Mouse (Mus musculus) kidney, postnatal 0 days (tissue): Measurements from ENCODE around the gene E2f6. TPM values are rescaled to one million over a fixed set of nuclear protein-coding genes. Genes with fewer than 3 reads are reported as not detected.
A peak's percentile ranks its signal among the peaks of the same experiment; 100 is the strongest.

Experiments used
- ATAC-seq: fragments of 200-750 bp; cut with Nextera tagmentation; replicated peaks from 2 replicates; pipeline ENCODE4 v1.8.0; 2017; ENCODE audit warnings: low read depth, moderate number of reproducible peaks, moderate TSS enrichment, moderate library complexity; ENCODE audit not compliant: low FRiP score
- DNase-seq: peaks from one replicate; pipeline ENCODE4 v3.0.0-alpha.2; 2016; ENCODE audit warnings: low spot score
- H3K27ac ChIP-seq: fragments of 300-500 bp; sonication (generic); 2 replicates; pipeline ENCODE4 v1.5.1; 2014; ENCODE audit warnings: mild to moderate bottlenecking
- H3K27me3 ChIP-seq: fragments of 300-500 bp; sonication (generic); 2 replicates; pipeline ENCODE4 v1.6.1; 2014; ENCODE audit warnings: low read length, mixed read lengths; ENCODE audit not compliant: insufficient read depth
- H3K36me3 ChIP-seq: fragments of 300-500 bp; sonication (generic); 2 replicates; pipeline ENCODE4 v1.6.1; 2014; ENCODE audit warnings: low read length, mixed read lengths; ENCODE audit not compliant: insufficient read depth
- H3K4me1 ChIP-seq: fragments of 300-500 bp; sonication (generic); replicated peaks from 2 replicates; pipeline ENCODE4 v1.6.1; 2014; ENCODE audit warnings: antibody characterized with exemption, low read length, mixed read lengths; ENCODE audit not compliant: insufficient read depth
- H3K4me2 ChIP-seq: fragments of 300-500 bp; sonication (generic); 2 replicates; pipeline ENCODE4 v1.6.1; 2014; ENCODE audit warnings: mild to moderate bottlenecking, low read length, moderate library complexity, mixed read lengths
- H3K4me3 ChIP-seq: fragments of 300-500 bp; sonication (generic); replicated peaks from 2 replicates; pipeline ENCODE4 v1.5.1; 2014; ENCODE audit warnings: low read depth, low read length
- H3K9ac ChIP-seq: fragments of 300-500 bp; sonication (generic); 2 replicates; pipeline ENCODE4 v1.6.1; 2014; ENCODE audit warnings: low read depth, low read length
- H3K9me3 ChIP-seq: fragments of 300-500 bp; sonication (generic); replicated peaks from 2 replicates; pipeline ENCODE4 v1.6.1; 2016; ENCODE audit warnings: low read length, inconsistent platforms, mixed read lengths
- CTCF ChIP-seq: IDR thresholded peaks from 2 replicates; pipeline ENCODE4 v1.5.1; 2016; ENCODE audit warnings: antibody characterized with exemption, low read depth, mild to moderate bottlenecking, moderate library complexity
- WGBS: fragments of 180-500 bp; shearing (Covaris S2); extraction: QIAGEN DNeasy Blood & Tissue Kit; methylation state at CpG from one replicate; pipeline ENCODE4 v1.1.7; 2014; 5-methylcytosine and 5-hydroxymethylcytosine counted together
- polyA plus RNA-seq: library from polyadenylated mRNA; unstranded; fragments of >200 nt; fragmentation: Nextera tagmentation; extraction: Ambion mirVana; gene quantifications from 2 replicates; pipeline ENCODE4 v1.2.1, GENCODE M21; 2015

Gene E2f6
- polyA plus RNA-seq, 1 experiment from 2014 or later: 26.8 TPM

GRCm38 (mm10) chr12:16874086-16874485 is 63.3 kb downstream of the E2f6 start:
- 31% methylated on average over 2 of the region's 2 CpGs for WGBS
- Histone ChIP-seq H3K27me3 (no peaks in the 10 kb centered on the region), H3K36me3 (no peaks in the 10 kb centered on the region), H3K9me3 (no peaks in the 10 kb centered on the region), H3K27ac (no peak overlapping the region; the same call in 1 of the 2 replicates), H3K4me2 (no peak overlapping the region), H3K4me3 (no peak overlapping the region), H3K4me1 (peaks cover 25% of the 10 kb centered on the region), H3K9ac (no peak overlapping the region)
- ATAC-seq (peak; percentile 44; the same call in 1 of the 2 replicates), DNase-seq (no peak)
- no peak for TF ChIP-seq CTCF

DNA sequence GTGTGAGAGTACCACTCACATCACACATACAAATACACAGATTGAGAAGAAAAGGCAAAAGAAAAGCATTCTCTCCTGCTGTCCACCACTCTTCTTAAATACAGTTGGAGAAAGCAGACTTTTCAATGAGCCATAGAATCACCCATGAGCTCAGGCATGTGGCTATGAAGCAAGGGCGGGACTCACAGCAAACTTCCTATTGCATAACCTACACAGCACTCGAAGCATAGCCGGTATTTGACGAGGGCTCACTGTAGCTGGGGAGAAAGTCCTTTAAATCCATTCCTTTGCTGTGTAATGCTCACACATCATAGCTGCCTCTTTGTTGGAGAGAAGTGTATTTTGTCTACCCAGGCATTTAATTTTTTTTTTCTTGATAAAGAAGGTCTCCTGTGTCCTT is 64.5 kb downstream of the E2f6 start:
- H3K9ac ChIP-seq: no peak overlapping the region
- H3K27me3 ChIP-seq: no peaks in the 10 kb centered on the region
- TF ChIP-seq CTCF: no peak
- peaks cover 13% of the 10 kb centered on the region for H3K4me1 ChIP-seq
- 68% methylated on average over 4 of the region's 4 CpGs for WGBS
- DNase-seq (no peak), ATAC-seq (no peak)
- H3K27ac ChIP-seq: no peak overlapping the region
- H3K36me3 ChIP-seq: no peaks in the 10 kb centered on the region
- H3K9me3 ChIP-seq: no peaks in the 10 kb centered on the region
- no peak overlapping the region for H3K4me3 ChIP-seq
- H3K4me2 ChIP-seq: no peak overlapping the region

DNA sequence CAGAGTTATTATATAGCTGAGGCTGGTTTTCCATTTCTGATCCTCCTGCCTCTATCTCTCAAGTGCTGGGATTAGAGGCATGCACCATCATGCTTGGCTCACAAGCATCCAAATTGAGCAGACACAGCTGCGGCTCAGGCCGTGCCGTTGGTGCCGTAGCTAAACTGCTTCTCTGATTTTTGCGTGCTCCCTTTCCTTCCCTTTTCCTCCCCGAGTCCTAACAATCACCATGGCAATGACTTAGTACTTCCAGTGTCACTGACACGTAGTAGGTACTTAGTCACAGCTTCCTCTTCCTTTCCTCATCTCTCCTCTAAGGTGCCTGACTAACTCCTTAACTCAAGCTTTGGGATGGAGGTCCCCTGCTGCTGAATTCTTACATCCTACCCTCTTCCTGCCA is 64.9 kb downstream of the E2f6 start:
- ATAC-seq: no peak
- Histone ChIP-seq H3K9ac (no peak overlapping the region), H3K9me3 (no peaks in the 10 kb centered on the region), H3K27ac (no peak overlapping the region), H3K4me3 (no peak overlapping the region), H3K27me3 (no peaks in the 10 kb centered on the region), H3K4me2 (no peak overlapping the region), H3K4me1 (peaks cover 9% of the 10 kb centered on the region; the same call in 1 of the 2 replicates), H3K36me3 (no peaks in the 10 kb centered on the region)
- no peak for DNase-seq
- TF ChIP-seq CTCF: no peak
- 73% methylated on average over 7 of the region's 7 CpGs for WGBS

DNA sequence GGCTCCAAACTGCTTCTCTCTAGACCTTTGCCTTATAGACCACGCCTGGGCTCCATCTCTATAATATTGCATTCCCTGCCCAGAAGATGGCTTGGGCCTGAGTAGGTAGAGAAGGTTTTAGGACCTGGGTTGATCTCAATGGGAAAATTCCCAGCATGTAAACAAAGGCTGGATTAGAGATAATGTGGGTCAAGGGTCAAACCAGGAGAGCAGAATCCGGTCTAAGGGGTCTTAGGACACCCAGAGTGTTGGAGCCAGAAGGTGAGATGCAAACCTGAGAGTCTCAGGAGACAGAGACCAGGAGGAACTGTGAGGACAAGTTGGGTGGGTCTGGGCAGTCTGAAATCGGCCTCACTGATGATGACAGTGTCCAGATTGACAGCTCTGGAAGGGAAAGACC is 65.9 kb downstream of the E2f6 start:
- 71% methylated on average over 3 of the region's 3 CpGs for WGBS
- H3K4me2 ChIP-seq: no peak overlapping the region
- TF ChIP-seq CTCF: no peak
- H3K4me3 ChIP-seq: no peak overlapping the region
- H3K27ac ChIP-seq: no peak overlapping the region
- DNase-seq (no peak), ATAC-seq (no peak)
- H3K36me3 ChIP-seq: no peaks in the 10 kb centered on the region
- no peaks in the 10 kb centered on the region for H3K27me3 ChIP-seq
- peaks cover 8% of the 10 kb centered on the region; the same call in 1 of the 2 replicates for H3K4me1 ChIP-seq
- H3K9me3 ChIP-seq: no peaks in the 10 kb centered on the region
- no peak overlapping the region for H3K9ac ChIP-seq

DNA sequence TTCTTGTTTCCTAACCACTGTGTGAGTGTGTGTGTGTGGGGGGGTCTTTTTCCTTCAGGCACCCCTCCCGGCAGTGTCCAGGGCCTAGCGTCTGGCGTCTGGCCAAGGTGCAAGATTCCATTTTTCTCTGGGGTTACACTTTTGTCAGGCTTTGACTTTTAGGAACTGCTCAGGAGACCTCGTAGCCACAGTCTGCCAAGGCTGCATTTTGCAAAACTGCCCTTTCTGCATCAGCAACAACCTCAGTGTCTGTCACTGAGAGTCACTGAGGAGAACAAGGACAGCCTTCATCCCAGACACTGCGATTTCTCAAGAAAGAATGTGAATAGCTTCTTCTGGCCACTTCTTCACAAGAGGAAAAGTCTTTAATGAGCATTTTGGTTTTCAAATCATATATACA is 66.4 kb downstream of the E2f6 start:
- no peak overlapping the region for H3K4me3 ChIP-seq
- peaks cover 8% of the 10 kb centered on the region; the same call in 1 of the 2 replicates for H3K4me1 ChIP-seq
- TF ChIP-seq CTCF: no peak
- no peak for DNase-seq
- no peak overlapping the region for H3K9ac ChIP-seq
- no peak for ATAC-seq
- no peaks in the 10 kb centered on the region for H3K36me3 ChIP-seq
- H3K9me3 ChIP-seq: no peaks in the 10 kb centered on the region
- H3K27ac ChIP-seq: peak overlapping the region; percentile 63
- no peaks in the 10 kb centered on the region for H3K27me3 ChIP-seq
- no peak overlapping the region for H3K4me2 ChIP-seq
- WGBS: 56% methylated on average over 5 of the region's 5 CpGs

GRCm38 (mm10) chr12:16877679-16878078 is 66.9 kb downstream of the E2f6 start:
- H3K9ac ChIP-seq: no peak overlapping the region
- 33% methylated on average over 1 of the region's 1 CpGs for WGBS
- H3K4me3 ChIP-seq: no peak overlapping the region
- ATAC-seq (no peak), DNase-seq (no peak)
- no peak overlapping the region for H3K4me2 ChIP-seq
- no peaks in the 10 kb centered on the region for H3K36me3 ChIP-seq
- peak overlapping the region; percentile 63; the same call in 1 of the 2 replicates for H3K27ac ChIP-seq
- H3K27me3 ChIP-seq: no peaks in the 10 kb centered on the region
- no peaks in the 10 kb centered on the region for H3K9me3 ChIP-seq
- TF ChIP-seq CTCF: no peak
- H3K4me1 ChIP-seq: peaks cover 8% of the 10 kb centered on the region; the same call in 1 of the 2 replicates

GRCm38 (mm10) chr12:16879369-16879768 is 68.6 kb downstream of the E2f6 start:
- no peaks in the 10 kb centered on the region for H3K36me3 ChIP-seq
- H3K9ac ChIP-seq: no peak overlapping the region
- H3K4me1 ChIP-seq: peaks cover 13% of the 10 kb centered on the region; the same call in 1 of the 2 replicates
- no peaks in the 10 kb centered on the region for H3K27me3 ChIP-seq
- ATAC-seq (no peak), DNase-seq (no peak)
- H3K4me2 ChIP-seq: no peak overlapping the region
- H3K27ac ChIP-seq: no peak overlapping the region
- H3K9me3 ChIP-seq: no peaks in the 10 kb centered on the region
- TF ChIP-seq CTCF: no peak
- WGBS: 79% methylated on average over 1 of the region's 1 CpGs
- H3K4me3 ChIP-seq: no peak overlapping the region
